Mouse (Mus musculus) left cerebral cortex, adult 2 months (tissue): ENCODE measurements at regions not wholly inside any gene's neighbourhood (a gene's known extent, or its start where the extent isn't known, plus 50 kb on each side); places are given as distances from the start of the nearest gene placed in this dataset.

ENCODE experiments used
- DNase-seq, 2 experiments: peaks; one replicate each; pipeline ENCODE4 v3.0.0; 2021 to 2022; ENCODE audit warnings: low spot score in 2 of 2, mixed read lengths in 1 of 2; ENCODE audit errors: extremely low spot score in 1 of 2
- H3K27ac ChIP-seq: fragments of 200-600 bp; 2 replicates; pipeline ENCODE4 v1.8.1; 2022
- H3K4me3 ChIP-seq: fragments of 200-600 bp; 2 replicates; pipeline ENCODE4 v1.8.1; 2022
- CTCF ChIP-seq: fragments of 200-600 bp; IDR thresholded peaks from 2 replicates; pipeline ENCODE4 v1.8.1; 2022; ENCODE audit warnings: antibody characterized with exemption, mild to moderate bottlenecking, moderate library complexity
- intact Hi-C: fragments of 180-260 bp; cut with DNase I; formaldehyde crosslinking; loops from one replicate; pipeline ENCODE4 v1.15.1; 2025

GRCm38 (mm10) chr1:30923941-30924340 is 50.2 kb upstream of the Phf3 start:
- no peak for DNase-seq
- H3K4me3 ChIP-seq = no peak overlapping the region
- no peak overlapping the region for H3K27ac ChIP-seq
- TF ChIP-seq CTCF = no peak
- intact Hi-C loops = loop anchor here (5.0 kb wide), 1 partner anchor 233 kb away; no protein-coding TSS in a partner anchor
